Mouse (Mus musculus) kidney, postnatal 36 days (tissue): ENCODE measurements around the gene Cebpb.

Experiments
- DNase-seq, 2 experiments: peaks; one replicate each; pipeline ENCODE4 v3.0.0; 2021 to 2022; ENCODE audit warnings: mixed read lengths in 2 of 2

Cebpb gene

GRCm38 (mm10) chr2:167665972-167666713 lies 22.6 kb upstream of the Cebpb start:
- DNase-seq: peak; percentile 81 to 92

- peak; percentile 75 to 83 for DNase-seq
These were observed 20.3 kb upstream of the Cebpb start for GRCm38 (mm10) chr2:167668426-167668825.

GRCm38 (mm10) chr2:167669398-167669797 lies 19.3 kb upstream of the Cebpb start:
- no peak for DNase-seq

DNA sequence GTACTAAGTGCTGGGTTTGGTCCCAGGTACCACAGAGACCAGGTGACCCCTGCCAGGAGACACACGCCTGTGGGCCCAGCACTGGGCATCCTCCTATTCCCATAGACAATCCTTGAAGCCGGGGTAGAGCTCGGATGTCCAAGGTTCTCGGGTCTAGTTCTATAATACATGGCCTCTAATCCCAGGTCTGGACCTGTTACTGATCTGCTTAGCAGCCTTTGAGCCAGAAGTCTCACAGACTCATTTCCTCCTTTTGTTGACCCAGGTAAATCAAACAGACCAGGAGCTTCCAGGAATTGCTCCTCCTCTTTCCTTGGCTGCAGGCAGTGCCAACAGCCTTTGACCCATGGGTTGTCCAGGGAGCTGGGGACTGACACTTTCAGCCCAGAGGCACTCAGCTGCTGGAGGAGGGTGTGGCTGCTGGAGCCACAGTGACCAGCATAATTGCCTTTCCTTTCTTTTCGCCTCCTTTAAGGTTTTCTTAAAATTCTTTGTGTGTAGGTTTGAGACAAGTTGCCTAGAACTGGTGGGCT lies 17.5 kb upstream of the Cebpb start:
- DNase-seq: peak; percentile 77 to 89

DNA sequence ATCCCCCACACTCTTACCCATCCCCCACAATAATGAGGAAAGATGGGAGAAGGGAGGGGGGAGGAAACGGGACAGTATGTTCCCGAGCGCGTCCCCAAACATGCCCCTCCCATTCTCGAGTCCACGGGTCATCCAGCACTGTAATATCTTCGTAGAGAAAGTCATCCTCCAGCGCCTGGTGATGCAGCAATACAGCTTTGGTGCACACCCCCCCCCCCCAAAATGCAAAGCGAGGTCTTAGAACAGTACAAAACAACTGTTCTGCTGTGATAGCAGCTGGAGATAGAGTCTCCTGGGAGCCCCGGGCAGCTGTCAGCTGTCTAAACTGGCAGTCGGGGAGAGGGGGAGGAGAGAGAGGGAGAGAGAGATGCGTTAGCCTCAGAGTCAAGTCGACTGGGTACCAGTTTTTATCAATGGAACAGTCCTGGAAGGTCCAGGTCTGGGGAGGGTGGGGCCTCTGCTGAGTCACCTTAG lies 16.5 kb upstream of the Cebpb start:
- peak in 1 of 2 experiments; percentile 64 for DNase-seq

DNA sequence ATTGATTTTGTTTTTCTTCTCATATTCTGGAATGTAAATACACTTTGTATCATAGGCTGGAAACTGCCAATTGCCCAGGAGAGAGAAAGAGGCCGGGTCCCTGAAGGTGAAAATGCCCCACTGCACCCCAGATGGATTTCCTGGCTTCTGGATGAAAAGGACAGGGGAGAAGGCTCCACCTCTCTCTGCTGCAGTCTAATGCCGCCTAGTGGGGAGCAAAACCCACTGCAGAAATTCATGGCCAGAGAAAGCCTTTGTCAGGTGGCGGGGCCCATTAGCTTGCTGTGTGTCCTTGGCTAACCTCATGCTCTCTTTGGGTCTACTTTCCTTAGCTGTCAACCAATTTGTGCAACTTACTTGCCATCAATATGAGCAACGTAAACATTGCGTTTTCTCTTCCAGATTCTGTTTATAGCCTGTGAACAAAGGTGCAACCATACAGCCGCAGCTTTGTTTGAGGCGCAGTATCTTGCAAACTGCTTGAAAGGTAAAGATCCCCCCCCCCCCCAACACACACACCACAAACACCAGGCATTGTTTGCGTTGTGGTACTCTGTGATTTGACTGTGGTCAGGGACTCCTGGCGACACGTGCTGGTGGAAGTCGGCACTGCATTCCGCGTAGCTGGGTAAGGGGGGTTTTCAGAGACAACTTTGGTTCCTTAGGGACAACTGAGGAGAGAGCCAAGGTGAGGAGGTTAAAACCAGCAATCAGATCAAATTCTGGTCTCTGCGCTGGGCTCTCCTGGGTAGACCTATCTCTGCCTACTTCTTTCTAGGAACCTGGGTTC lies 13.4 kb upstream of the Cebpb start:
- DNase-seq: peak in 1 of 2 experiments; percentile 72

DNA sequence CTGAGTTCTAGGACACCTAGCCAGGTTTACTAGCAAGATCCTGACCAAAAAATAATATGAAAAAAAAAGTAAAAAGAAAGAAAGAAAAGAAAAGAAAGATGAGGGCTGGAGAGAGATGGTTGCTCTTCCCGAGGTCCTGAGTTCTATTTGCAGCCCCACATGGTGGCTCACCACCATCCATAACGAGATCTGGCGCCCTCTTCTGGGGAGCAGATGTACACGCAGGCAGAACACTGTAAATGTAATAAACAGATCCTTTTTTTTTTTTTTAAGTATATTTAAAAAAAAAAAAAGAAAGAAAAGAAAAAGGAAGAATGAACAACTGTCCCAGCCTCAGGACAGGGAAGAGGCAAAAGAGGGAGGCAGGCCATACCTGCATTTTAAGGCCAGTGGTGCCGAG lies 10.1 kb upstream of the Cebpb start:
- no peak for DNase-seq

GRCm38 (mm10) chr2:167679902-167680430 lies 8.7 kb upstream of the Cebpb start:
- peak; percentile 77 to 90 for DNase-seq

DNA sequence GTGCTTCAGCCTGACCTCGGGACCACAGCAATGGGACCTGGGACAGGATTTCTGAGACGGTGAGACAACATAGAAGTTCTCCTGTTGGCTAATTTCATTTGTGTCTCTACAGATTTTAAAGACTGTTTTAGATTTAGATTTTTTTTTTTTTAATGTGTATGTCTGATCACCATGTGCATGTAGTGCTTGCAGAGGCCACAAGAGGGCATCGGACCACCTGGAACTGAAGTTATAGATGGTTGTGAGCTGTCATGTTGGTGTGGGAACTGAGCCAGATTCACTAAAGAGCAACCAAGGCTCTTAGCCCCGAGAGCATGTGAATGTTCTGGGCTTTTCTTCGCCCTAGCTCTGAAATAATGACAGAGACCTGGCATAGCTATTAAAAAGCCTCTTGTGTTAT lies 8.1 kb upstream of the Cebpb start:
- DNase-seq: peak; percentile 68 to 82

- DNase-seq: no peak
These were observed 5.0 kb upstream of the Cebpb start for GRCm38 (mm10) chr2:167683721-167684120.

- DNase-seq: peak; percentile 95 to 98
These were observed 3.6 kb upstream of the Cebpb start for GRCm38 (mm10) chr2:167685137-167685536.

DNA sequence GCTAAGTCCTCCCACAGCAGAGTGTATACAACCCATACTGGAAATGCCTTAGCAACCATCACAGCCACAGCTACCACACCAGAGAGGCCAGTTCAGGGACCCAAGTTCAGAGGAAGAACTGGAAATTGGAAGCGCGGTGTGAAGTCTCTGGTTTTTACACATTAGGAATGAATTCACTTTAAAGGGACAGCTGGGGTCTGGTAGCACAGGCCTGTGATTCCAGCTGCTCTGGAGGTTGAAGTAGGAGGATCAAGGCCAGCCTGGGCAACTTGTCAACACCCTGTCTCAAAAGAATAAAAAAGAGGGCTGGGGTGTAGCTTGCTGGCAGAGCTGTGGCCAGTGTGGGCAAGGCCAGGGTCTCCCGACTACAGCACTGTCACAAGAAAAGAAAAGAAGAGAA lies 2.9 kb upstream of the Cebpb start:
- no peak for DNase-seq

DNA sequence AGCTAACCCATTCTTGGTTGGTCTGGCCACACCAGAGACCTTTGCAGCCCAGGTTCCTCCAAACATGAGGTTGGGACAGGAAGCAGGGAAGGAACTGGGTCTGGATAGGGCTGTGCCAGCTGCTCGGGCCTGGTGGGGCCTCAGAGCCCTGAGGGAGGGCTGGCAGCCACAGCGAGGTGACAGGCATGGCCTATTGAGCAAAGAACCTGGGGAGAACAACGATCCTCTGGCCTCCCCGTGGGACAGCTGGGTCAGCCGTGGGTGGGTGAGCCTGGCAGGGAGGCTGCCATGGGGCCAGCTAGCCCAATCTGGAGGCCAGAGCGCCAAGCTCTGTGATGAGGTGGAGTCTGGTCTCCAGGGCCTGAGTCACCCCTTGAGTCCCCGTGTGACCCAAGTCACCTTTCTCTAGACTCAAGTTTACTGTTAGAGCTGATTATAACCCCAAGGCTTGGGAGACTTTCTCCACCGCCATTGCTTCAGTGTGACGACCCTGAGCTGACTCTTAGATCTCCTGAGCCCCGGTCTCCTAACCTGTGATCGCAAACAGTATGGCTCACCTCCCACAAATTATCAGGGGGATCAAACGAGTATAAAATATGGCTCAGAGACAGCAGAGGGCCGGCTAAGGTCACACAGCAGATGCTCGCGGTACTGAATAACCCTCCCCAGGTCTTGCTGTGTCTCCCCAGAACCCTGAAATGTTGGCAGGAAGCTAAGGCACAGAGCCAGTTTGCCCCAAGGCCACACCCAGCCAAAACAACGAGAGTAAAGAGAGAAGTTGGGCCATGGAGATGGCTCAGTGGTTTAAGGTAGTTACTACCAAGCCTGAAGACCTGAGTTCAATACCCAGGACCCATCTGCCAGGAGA lies 2.1 kb upstream of the Cebpb start:
- DNase-seq: no peak

- DNase-seq: no peak
These were observed 1.5 kb upstream of the Cebpb start for GRCm38 (mm10) chr2:167687250-167687586.

- DNase-seq: no peak
These were observed 1.0 kb upstream of the Cebpb start for GRCm38 (mm10) chr2:167687651-167688101.

GRCm38 (mm10) chr2:167688126-167688497 lies 603 bp upstream of the Cebpb start:
- no peak for DNase-seq

DNA sequence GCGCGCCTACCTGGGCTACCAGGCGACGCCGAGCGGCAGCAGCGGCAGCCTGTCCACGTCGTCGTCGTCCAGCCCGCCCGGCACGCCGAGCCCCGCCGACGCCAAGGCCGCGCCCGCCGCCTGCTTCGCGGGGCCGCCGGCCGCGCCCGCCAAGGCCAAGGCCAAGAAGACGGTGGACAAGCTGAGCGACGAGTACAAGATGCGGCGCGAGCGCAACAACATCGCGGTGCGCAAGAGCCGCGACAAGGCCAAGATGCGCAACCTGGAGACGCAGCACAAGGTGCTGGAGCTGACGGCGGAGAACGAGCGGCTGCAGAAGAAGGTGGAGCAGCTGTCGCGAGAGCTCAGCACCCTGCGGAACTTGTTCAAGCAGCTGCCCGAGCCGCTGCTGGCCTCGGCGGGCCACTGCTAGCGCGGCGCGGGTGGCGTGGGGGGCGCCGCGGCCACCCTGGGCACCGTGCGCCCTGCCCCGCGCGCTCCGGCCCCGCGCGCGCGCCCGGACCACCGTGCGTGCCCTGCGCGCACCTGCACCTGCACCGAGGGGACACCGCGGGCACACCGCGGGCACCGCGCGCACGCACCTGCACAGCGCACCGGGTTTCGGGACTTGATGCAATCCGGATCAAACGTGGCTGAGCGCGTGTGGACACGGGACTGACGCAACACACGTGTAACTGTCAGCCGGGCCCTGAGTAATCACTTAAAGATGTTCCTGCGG lies 945 bp downstream of the Cebpb start, which contains the start of gene Tmem189:
Gene Tmem189 (minus strand): TSS at position 322 of the 718 bp plus-strand sequence.
- DNase-seq: peak; percentile 59 to 70

DNA sequence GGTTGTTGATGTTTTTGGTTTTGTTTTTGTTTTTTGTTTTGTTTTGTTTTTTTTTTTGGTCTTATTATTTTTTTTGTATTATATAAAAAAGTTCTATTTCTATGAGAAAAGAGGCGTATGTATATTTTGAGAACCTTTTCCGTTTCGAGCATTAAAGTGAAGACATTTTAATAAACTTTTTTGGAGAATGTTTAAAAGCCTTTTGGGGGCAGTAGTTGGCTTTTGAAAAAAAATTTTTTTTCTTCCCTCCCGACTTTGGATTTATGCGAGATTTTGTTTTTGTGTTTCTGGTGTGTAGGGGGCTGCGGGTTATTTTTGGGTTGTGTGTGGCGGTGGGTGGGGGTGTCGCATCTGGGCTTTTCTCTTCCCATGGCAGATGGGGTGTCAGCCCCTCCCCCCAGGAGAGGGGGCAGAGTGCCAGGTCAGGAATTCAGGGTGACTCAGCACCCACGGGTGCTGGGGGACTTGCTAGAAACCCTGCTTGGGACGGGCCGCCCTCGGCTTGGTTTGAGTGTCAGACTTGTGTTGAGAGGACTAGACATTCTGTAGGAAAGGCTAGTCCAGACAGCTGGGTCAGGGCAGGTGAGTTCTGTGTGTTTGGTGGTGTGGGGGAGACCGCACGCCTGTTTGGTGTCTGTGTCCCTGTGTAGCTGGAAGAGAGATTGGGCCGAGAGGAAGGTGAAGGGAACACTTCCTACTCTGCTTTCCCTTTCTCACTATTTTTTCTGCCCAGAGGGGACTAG lies 1.7 kb downstream of the Cebpb start:
- DNase-seq: peak in 1 of 2 experiments; percentile 69

- DNase-seq: peak; percentile 65 to 66
These were observed 2.2 kb downstream of the Cebpb start for GRCm38 (mm10) chr2:167690962-167691311.

DNA sequence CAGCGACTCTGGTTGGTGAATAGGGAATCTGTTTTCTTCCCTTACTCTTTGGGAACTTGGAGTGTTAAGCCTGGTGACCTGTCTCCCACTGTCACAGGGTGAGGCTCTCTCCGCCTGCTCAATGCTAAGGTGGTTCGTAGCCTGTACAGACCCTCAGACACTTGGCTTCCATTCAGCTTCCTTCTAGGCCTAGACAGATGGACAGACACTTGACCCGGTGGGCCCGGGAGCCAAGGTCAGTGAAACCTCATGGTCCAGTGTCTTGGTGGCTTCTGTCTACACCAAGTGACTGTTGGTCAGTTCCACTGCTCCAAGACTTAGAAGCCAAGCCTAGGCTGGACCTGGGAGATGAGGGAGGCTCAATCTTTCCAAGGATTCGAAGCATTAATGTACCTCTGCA lies 2.7 kb downstream of the Cebpb start:
- no peak for DNase-seq
